Mouse (Mus musculus) ovary, postnatal 10 days (tissue): ENCODE results near the gene Smad6.

Experiments
- DNase-seq: peaks from one replicate; pipeline ENCODE4 v3.0.0; 2022; ENCODE audit warnings: low spot score

Smad6 gene

DNA sequence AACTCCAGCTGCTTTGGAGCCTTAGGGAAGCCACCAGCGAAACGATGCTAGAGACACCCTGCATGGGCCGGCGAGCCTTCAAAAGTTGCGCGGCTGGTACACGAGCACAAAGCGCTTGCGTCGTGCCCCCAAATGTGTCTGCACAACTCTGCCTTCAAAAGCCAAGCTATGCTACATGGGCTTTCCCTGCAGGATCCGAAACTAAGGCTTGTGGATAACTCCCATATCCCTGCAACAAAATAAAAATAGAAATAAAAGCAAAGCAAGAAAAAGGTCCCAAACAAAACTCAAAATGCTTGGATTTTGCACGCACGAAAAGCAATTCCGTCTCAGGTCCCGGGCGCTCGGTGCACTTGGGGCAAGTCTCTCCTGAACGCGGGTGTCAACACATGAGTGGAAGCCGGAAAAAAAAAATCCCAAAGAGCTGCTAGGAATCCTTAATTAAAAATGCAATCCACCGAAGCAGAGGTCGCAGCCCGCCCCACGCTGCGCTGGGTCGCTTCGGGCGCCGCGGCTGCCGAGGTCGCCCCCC is 474 bp downstream of the Smad6 start:
- DNase-seq: no peak

DNA sequence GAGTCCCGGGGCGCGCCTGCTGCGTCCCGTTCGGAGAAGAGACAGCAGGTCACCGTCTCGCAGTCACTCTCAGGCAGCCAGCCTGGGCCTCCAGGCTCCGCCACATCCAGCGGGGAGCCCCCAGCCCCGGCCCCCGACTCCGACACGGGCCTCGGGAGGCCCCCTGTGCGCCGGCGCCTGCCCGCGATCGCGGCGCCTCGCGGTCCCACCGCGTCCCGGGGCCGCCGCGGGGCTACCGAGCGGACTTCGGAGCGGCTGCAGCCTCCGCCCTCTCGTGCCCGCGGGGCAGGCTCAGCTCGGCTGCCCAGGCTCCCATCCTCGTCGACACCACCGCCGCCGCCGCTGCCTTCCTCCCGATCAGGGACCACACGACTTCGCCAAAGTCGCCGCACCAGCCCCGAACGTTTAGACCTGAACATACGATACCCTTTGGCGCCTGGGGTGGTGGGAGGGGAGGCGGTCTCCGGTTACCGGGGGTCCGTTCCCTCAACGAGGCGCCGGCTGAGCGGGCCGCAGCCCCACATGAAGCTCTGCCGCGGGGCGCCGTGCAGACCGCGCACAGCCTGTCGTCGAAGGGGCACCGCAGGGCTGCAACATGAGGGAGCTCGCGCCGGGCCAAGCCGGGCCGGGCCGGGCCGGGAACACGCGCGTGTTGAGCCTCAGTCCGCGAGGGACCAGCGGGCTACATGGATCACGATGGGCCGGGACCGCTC is 1.1 kb downstream of the Smad6 start:
- DNase-seq: no peak

DNA sequence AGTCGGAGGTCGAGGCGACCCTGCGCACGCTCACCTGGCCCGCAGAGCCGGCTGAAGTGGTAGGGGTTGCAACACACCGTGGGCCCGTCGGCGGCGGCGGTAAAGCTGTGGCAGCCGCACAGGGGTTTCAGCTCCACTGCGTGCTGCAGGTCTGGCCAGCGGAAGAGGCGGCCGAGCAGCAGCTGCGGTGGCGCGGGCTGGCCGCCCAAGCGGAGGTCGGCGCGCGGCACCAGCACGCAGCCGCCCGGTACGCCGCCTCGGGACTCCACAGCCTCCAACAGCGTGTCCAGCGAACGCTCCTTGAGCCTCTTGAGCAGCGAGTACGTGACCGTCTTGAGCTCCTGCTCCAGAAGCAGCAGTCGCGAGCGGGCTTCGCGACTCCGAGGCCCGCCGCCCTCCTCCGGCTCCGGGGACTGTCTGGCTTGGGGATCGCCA is 1.7 kb downstream of the Smad6 start:
- no peak for DNase-seq

DNA sequence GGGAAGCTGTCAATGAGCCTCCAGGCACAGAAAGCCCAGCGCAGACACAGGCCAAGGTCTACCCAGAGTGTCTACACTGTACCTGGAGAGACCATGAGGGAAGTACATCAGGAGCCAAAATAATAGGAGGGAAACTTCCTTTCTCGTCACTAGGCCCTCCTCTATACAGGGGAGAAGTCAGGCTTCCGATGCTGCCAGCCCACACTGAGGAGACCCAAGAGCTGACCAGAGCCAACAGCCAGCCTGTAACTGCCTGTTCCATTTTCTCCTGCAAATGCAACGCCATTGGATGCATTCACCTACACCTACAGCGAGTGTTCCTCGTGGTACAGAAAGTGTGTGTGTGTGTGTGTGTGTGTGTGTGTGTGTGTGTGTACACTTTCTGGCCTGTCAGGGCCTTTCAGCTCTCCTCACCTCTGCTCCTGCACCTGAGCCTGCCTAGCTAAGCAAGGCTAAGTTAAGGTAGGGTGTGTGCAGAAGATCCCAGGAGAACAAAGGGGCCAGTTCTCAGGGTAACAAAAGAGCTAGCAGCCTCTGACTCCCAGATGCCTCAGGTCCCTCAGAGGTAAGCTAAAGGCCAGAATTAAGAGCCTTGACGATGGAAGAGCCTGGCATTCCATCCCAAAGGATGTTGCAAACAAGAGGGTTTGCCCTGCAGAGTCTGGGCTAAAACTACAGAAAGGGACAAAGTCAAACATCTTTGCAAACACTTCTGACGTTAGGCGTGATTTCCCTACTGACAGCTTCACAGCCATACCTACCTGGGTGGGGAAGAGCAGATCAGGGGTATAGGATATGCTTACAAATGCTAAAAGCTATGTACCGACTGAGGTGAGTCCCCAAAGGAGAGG is 2.6 kb downstream of the Smad6 start:
- no peak for DNase-seq

DNA sequence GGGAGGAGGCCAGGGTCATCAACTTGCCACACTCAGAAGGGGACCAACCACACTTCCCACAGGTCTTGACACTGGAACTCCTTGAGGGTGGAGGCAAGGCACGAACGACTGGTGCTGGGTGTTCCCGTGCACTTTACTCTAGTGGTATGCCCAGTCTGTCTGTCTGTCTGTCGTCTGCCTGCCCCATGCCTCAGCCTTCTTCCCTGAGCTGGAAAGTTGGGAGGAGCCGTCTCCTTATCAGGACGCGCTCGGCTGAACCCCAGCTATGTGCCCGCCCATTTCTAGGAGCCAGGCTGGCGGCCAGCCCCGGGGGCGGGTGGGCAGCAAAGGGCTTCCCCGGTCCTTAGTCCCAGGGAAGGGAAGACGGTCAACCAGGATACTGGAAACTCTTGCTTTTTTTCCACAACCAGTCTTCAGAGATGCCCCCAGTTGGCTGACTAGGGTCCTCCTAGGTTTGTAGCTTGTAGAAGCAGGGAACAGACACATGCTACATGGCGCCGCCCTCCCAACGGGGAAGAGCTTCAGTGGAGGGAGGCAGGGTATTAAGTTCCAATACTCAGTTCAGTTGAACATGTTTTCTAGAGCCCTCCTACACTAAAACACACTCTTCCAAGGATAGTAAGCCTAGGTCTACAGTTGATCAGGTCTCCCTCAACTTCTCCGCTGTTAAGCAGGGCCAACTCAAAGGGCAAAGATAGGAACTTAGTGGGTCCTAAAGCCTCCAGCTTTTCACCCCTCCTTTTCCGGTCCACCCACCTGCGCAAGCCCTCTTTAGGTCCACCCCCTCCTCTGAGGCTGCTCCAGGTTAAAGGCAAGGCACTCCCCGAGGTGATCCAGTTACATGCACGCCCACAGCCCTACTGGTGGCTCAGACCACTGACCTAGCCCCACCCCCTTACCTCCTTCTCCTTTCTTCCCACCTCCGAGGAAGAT is 3.7 kb downstream of the Smad6 start:
- DNase-seq: no peak

DNA sequence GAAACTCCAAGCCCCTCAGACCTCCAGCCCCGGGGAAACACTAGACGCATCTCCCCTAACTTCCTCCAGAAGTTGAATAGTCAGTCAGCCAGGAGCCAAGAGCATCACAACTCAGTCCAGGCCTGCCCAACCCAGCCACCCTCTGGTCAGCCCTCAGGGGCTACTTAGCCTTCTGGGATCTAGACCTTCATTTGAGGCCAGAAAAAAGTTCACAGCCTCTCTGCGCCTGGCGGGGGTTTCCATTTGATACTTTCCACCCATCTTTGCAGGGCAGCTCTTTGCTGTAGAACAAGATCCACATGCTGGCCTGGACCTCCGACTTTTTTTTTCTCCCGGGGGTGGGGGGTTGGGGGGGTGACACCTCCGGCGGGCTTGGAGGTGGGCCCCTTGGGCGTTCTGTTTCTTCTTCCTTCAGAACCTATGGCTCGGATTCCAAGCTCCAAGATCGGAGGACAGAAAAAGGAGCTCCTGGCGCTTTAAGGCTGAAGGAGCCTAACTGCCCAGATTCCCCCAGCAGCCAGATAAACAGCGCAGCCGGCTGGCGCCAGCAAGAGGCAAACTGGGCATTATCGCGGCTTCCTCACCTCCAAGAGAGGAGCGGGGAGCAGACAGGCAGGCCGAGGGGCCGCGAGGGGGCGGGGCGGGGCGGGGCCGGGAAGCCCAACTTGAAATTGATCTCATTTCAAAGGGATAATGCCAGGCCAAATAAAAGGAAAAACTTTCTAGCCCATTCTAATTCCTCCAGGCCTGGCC is 5.0 kb downstream of the Smad6 start:
- DNase-seq: no peak

DNA sequence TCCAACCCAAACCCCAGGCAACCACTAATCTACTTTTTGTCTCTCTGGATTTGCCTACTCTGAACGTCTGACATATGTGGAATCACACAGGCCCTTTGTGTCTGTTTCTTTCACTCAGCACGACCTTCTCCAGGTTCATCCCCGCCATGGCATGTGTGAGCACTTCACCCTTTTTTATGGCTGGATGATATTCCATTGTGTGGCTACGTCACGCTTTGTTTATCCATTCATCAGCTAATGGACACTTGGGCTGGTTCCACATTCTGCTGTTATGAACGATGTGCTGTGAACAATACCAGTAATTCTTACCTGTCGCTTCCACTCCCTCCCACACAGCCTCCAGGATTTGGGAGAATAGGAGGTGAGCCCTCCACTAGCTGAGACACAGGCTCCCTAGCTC is 5.8 kb downstream of the Smad6 start:
- DNase-seq: no peak

DNA sequence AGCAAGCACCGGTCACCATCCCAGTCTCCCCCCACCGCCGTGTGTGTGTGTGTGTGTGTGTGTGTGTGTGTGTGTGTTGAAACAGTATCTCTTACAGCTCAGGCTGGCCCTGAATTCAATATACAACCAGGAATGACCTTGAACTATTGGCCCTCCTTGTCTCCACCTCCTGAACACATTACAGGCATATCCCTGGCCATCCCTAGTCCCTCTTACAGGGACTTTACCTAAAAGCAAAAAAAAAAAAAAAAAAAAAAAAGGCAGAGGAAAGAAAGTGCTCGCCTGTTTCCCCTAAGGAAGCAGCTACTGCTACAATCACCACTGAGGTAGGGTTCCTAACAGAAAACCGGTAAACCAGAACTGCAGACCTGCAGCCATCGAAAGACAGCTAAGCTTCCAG is 7.1 kb downstream of the Smad6 start:
- DNase-seq: no peak

DNA sequence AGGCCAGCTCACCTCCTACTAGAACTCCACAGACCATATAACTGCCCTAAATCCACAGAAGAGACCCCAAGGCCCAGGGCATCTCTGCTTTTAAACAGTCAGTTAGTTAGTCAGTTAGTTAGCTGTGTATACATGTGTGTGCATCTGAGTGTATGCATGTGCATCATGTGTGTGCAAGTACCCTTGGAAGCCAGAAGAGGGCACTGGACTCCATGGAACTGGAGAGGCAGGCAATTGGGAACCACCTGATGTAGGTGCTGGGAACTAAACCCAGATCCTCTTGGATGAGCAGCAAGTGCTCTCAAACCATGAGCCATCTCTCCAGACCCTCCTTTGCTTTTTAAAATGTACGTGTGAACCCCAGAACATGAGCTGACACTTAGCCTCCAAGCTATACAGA is 10.5 kb downstream of the Smad6 start:
- DNase-seq: no peak

DNA sequence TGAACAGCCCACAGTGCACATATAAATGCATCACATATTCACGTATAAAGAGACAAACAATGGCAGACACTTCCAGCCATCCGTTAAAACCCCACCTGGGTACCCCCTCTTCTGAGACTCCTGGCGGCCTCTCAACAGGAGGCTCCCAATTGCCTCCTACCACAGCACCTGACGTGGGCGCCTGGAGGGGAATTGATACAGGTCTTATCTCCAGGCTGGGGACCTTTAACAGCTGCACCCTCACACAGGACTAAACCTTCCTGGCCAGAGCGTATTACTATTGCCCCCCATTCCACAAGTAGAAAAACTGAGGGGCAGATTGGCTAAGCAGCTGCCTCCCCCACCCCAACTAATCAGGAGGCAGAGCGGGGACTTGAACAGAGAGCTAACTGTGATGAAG is 18.9 kb downstream of the Smad6 start:
- no peak for DNase-seq

DNA sequence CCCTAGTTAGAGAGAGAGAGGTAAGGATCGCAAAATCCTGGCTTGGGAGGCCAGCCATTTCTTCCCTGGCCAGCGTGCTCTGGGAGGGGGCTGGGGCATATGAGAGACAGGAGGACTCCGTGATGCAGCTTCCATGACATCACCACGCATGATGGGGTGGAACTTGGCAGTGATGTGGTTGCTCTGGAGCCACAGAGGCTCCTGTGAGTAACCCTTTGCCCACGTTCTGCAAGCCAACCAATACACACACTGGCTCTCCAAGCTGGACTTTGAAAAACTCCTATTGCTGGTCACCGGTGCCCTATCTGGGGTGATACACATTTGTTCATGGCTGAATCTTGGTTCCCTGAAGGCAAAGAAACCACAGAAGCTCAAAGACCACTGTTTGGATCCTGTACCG is 20.8 kb downstream of the Smad6 start:
- DNase-seq: no peak

DNA sequence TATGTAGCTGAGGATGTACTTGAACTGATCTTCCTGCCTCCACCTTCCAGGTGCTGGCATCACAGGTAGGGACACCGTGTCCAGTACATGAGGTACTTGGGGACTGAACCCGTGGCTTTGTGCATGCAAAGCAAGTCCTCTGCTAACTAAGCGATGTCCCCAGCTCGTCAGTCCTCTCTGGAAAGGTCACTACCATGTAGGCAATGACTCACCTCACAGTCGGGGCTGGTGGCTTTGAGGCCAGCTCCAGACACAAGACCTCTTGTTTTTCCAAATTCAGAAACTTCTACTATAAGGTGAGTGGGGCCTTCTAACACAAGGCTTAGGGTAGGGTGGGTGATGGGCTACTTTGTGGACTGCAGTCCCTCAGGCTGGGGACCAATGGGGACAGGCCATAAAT is 21.8 kb downstream of the Smad6 start:
- DNase-seq: no peak

DNA sequence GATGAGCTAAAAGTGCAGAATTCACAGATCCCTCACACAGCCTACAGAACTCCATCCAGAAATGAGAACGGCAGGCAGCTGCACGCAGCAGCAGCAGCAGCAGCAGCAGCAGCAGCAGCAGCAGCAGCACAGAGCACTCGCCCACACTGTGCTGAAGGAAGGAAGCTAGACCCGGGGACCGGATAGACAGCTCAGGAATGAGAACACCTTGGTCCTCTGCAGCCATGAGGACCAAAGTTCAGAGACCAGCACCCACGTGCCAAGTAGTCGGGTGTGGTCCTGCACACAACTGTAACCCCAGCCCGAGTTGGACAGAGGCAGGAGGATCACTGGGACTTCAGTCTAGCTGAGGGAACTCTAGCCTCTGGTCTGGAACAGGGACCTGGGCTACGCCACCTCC is 22.7 kb downstream of the Smad6 start:
- DNase-seq: no peak

DNA sequence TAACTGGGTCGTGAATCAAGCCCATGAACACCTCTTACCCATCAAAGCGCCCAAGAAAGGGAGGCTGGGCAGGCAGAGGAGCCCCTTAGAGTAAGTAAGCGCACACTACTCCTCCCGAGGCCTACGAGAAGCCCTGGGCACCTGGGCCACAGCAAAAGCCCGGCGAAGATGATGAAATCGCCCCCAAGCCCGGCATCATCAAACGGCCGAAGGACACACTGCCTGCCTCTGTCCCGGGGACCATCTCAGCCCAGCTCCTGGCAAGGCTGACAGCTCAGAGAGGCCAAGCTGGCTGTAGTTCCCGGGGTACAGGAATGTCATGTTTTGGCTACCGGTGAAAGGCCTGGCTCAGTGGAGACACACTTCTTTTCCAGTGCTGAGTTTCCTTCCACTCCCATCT is 23.8 kb downstream of the Smad6 start:
- no peak for DNase-seq

DNA sequence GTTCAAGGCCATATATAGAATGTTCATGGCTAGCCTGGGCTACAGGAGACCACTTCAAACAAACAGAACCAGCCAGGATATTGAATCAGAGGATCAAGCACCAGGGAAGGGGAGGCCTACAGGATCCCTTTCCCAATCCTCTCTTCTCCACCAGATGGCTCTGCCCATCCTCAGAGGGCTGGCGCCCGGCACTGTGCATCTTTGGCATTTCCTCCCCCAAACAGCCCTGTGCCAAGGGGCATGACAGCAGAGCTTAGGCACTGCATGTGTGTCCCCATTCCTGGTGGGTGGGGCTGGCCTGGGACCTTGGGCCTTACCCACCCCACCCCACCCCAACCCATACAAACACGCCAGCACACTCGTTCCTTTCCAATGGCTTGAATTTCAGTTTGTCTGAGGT is 24.4 kb downstream of the Smad6 start:
- DNase-seq: no peak

DNA sequence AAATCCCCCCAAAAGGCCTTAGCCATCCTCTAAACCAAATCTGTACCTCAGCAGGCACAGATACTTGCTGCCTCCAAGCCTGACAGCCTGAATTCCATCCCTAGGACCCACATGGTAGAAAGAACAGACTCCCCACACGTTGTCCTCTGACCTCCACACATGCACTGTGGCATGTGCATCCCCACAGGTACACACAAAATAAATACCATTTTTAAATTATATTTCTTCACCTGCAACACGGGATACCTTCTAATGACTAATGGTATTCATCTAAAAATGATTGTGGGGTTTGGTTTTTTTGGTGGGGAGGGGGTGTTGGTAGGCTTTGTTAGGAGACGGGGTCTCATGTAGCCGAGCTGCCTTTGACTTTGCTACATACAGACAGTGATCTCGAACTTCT is 28.6 kb downstream of the Smad6 start:
- no peak for DNase-seq

DNA sequence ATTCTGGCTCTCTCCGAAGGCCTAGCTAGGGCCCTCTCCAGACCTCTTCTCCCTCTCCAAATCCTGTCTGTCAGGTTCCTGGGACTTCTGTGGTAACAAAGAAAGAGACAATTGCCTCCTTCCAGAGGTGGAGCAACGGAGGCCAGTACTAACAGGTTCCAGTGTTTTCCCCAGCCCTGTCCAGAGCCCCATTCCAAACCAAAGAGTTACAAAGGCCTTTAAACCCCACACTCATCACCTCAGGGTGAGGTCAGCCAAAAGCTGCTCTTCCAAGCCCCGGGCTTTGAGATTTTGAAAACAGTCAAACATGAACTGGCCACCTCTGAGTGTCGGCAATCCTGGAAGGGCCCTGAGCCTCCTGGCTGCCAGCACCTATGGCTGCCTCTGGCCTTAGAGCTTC is 29.1 kb downstream of the Smad6 start:
- DNase-seq: no peak

DNA sequence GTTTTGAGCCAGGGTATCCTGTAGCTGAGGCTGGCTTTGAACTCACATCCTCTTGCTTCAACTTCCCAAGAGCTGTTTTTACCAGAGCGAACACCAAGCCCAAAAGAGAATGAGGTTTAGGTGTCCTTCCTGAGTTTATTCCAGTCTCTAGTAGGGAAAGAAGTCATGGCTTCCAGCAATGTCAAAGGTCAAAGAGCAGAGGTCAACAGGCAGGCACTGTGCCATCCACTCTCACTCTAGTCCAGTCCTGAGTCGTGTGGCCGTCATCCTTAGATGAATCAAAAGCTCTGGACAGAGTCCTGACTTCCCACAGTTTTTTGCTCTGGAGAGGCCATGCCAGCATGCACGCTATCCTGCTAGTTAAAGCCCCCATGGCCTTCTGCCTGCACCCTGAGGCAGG is 30.7 kb downstream of the Smad6 start:
- DNase-seq: no peak

DNA sequence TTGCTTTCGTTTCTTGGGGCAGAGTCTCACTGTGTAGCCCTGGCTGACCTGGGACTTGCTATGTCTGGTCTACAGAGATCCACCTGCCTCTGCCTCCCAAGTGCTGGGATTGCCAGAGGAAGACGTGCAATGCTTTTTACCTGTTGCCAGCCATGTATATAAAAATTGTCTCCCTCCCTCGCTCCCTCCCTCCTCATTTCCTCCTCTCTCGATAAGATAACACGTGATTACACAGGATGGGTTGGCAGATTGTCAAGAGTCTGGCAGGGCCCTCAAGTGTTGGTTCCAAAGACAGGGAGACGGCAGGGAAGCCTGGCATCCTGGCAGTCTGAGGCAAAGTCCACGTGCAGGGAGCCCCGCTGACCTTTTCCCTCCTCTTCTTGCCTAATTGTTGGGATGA is 32.2 kb downstream of the Smad6 start:
- no peak for DNase-seq

DNA sequence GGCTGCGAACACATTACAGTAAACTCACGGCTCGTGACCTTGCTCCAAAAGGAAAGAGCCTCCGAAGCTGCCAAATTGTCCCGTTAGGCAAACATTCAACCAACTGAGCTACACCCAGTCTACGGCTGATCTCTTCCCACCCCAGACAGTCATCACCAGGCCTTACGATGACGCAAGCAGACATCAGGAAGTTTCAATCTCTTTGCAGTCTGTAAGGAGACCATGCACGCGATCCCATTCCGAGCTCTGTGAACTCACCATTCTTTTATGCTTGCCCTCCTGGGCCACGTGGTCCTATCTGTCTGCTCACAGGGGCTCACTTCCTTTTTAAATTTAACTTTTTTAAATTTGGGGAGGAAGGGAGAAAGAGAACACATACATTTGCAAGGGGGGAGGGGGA is 32.6 kb downstream of the Smad6 start:
- DNase-seq: no peak

DNA sequence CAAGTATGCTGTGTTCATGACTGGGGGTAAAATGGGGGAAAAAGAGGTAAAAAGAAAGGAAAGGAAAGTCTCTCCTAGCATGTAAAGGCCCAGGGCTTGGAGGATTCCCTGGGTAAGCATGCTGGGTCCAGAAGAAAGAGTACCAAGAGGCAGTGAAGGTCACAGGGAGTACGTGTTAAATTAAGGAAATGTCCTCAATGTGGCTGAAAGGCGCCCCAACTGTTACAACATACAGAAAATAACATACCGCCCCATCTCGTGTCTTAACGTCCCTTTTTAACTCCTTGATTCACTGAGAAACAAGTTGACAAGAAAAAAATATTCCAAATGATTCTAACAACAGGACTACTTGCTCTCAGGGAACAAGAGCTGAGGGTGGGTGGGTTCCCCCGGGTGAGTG is 36.7 kb downstream of the Smad6 start:
- no peak for DNase-seq
